Mouse (Mus musculus) embryonic fibroblast, embryonic 13.5 days (primary cell): ENCODE measurements at regions not wholly inside any gene's neighbourhood (a gene's known extent, or its start where the extent isn't known, plus 50 kb on each side); places are given as distances from the start of the nearest gene placed in this dataset.

ENCODE experiments used
- CTCF ChIP-seq: IDR thresholded peaks from 2 replicates; pipeline ENCODE4 v1.5.1; 2011; ENCODE audit warnings: mild to moderate bottlenecking, control low read depth, low read length, moderate library complexity, borderline replicate concordance; ENCODE audit not compliant: insufficient read depth
- POLR2A ChIP-seq: IDR thresholded peaks from 2 replicates; pipeline ENCODE4 v1.6.1; 2011; ENCODE audit warnings: low read depth, mild to moderate bottlenecking, control low read depth, low read length, moderate library complexity

DNA sequence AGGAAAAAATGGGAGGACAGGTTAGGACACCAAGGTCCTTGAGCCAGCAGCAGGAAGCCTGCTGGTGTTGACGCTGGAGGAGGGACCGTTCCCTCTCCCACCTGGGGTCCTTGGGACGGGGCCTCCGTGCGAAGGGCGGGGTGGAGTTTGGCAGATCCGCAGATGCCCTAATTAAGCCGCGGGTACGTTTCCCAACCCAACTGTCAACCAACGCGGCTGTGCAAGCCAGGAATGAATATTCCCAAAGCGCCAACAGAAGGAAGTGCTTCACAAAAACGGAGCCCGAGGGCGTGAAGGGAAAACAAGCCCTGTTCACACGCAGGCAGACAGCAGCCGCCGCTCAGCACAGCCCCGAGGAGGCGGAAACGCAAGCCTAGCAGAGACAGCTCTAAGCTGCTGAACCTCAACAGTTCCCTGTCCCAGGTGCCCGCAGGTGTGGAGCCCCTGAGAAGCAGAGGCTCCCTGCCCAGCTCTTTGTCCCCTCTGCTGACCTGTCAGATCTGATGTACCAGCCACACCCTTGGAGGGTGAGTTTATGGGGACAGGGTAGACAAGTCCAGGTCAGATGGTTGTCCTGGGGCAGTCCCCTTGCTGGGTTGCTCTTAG, 136.1 kb upstream of the Gli2 start:
- TF ChIP-seq CTCF = no peak
- TF ChIP-seq POLR2A = no peak
